Mouse (Mus musculus): ENCODE data around the gene Ppm1h.

Gene Ppm1h

GRCm38 (mm10) chr10:122746211-122746610, 67.6 kb downstream of the Ppm1h start:
- peak; percentile 18 for DNase-seq (ENCODE audit: low spot score)

GRCm38 (mm10) chr10:122747151-122747925, 68.8 kb downstream of the Ppm1h start:
- no peak for DNase-seq (ENCODE audit: low spot score)

GRCm38 (mm10) chr10:122748361-122748951, 69.9 kb downstream of the Ppm1h start:
- DNase-seq (ENCODE audit: low spot score), result no peak

GRCm38 (mm10) chr10:122749071-122749470, 70.5 kb downstream of the Ppm1h start:
- no peak for DNase-seq (ENCODE audit: low spot score)

- no peak for DNase-seq (ENCODE audit: low spot score)
Observed at GRCm38 (mm10) chr10:122749876-122750275, 71.3 kb downstream of the Ppm1h start.

- DNase-seq (ENCODE audit: low spot score), result no peak
Observed at GRCm38 (mm10) chr10:122752950-122753923, 74.7 kb downstream of the Ppm1h start.

GRCm38 (mm10) chr10:122753924-122754307, 75.4 kb downstream of the Ppm1h start:
- DNase-seq (ENCODE audit: low spot score), result no peak

GRCm38 (mm10) chr10:122754967-122755366, 76.4 kb downstream of the Ppm1h start:
- peak; percentile 1 for DNase-seq (ENCODE audit: low spot score)

- DNase-seq (ENCODE audit: low spot score), result no peak
Observed at GRCm38 (mm10) chr10:122756879-122757530, 78.4 kb downstream of the Ppm1h start.

- DNase-seq (ENCODE audit: low spot score), result no peak
Observed at GRCm38 (mm10) chr10:122757727-122758126, 79.2 kb downstream of the Ppm1h start.

GRCm38 (mm10) chr10:122758346-122758745, 79.8 kb downstream of the Ppm1h start:
- DNase-seq (ENCODE audit: low spot score), result no peak

GRCm38 (mm10) chr10:122759729-122760128, 81.2 kb downstream of the Ppm1h start:
- no peak for DNase-seq (ENCODE audit: low spot score)

- DNase-seq (ENCODE audit: low spot score), result no peak
Observed at GRCm38 (mm10) chr10:122760469-122761307, 82.1 kb downstream of the Ppm1h start.

GRCm38 (mm10) chr10:122762772-122763511, 84.4 kb downstream of the Ppm1h start:
- no peak for DNase-seq (ENCODE audit: low spot score)

GRCm38 (mm10) chr10:122763596-122763995, 85.0 kb downstream of the Ppm1h start:
- peak; percentile 19 for DNase-seq (ENCODE audit: low spot score)

- DNase-seq (ENCODE audit: low spot score), result peak; percentile 22
Observed at GRCm38 (mm10) chr10:122764653-122765052, 86.1 kb downstream of the Ppm1h start.

GRCm38 (mm10) chr10:122765521-122765920, 87.0 kb downstream of the Ppm1h start:
- no peak for DNase-seq (ENCODE audit: low spot score)

- DNase-seq (ENCODE audit: low spot score), result no peak
Observed at GRCm38 (mm10) chr10:122765992-122766391, 87.4 kb downstream of the Ppm1h start.

- no peak for DNase-seq (ENCODE audit: low spot score)
Observed at GRCm38 (mm10) chr10:122768204-122768892, 89.8 kb downstream of the Ppm1h start.

- no peak for DNase-seq (ENCODE audit: low spot score)
Observed at GRCm38 (mm10) chr10:122768893-122769341, 90.4 kb downstream of the Ppm1h start.
